Mouse (Mus musculus) small intestine, adult 2 months (tissue): ENCODE data around the gene Entpd5.

ENCODE experiments used
- CTCF ChIP-seq: fragments of 200-500 bp; IDR thresholded peaks from 2 replicates; pipeline ENCODE4 v1.5.1; 2012; ENCODE audit warnings: low read depth, mild to moderate bottlenecking, control low read depth, inconsistent platforms, low read length, moderate library complexity, mixed read lengths; ENCODE audit not compliant: insufficient replicate concordance, insufficient read length; ENCODE audit errors: extremely low read depth
- POLR2A ChIP-seq: fragments of 200-500 bp; IDR thresholded peaks from 2 replicates; pipeline ENCODE4 v1.6.1; 2012; ENCODE audit warnings: low read depth, mild to moderate bottlenecking, control low read depth, inconsistent platforms, low read length, moderate library complexity

GRCm38 (mm10) chr12:84400068-84400467 lies 8.8 kb downstream of the Entpd5 start:
- TF ChIP-seq CTCF (no peak), POLR2A (no peak)
